ENCODE assay signal across 8 mouse cellular contexts in the genomic region with DNA sequence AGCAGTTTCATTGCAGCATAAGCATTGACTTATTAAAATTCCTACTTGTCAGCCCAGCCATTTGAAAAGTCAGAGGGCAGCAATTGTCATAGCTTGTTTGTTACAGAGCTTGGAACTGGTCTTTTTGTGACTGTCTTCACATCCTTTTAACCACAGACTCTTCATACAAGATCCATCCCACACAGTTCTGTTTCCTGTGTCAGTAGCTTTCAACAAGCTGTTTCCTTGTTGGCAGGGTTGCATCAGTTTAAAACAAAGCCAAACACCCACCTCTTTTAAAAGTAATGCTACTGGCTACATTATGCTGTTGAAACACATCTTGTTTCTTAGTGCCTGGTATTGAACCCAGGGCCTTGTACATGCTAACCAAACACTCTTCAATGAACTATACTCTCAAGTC. TPM values are rescaled to one million over a fixed set of nuclear protein-coding genes. Genes with fewer than 3 reads are reported as not detected.
DNase-seq lines count a peak whose midpoint lies in the region; ATAC-seq lines count a peak whose summit lies in the region.

No protein-coding gene starts in this region.

- peak overlapping the region; percentile 82 for H3K27ac ChIP-seq in stomach, embryonic 15.5 days

- no peak overlapping the region for H3K4me3 ChIP-seq in stomach, embryonic 15.5 days (replicated peaks)

- ATAC-seq in frontal cortex, adult (ENCODE audit: low TSS enrichment), result peak; percentile 79
- peak; percentile 91 for ATAC-seq in inflammation-experienced regulatory T-cells, adult 6 months
- ATAC-seq in stomach, embryonic 15.5 days (ENCODE audit: insufficient read depth, low FRiP score, low read depth), result no peak

- H3K9ac ChIP-seq in stomach, embryonic 15.5 days, result no peak overlapping the region

- H3K4me1 ChIP-seq in stomach, embryonic 15.5 days, result peaks cover 17% of the 10 kb centered on the region

- H3K9me3 ChIP-seq in stomach, embryonic 15.5 days, result no peaks in the 10 kb centered on the region

- DNase-seq in frontal cortex, postnatal 10 days (ENCODE audit: low spot score in 2 of 2), result no peak
- peak; percentile 57 for DNase-seq in right cerebral cortex, adult 18-20 months
- DNase-seq in right cerebral cortex, postnatal 14 days, result no peak
- no peak for DNase-seq in adrenal gland, adult 2 months
- no peak for DNase-seq in adipocyte (ENCODE audit: low spot score)

- H3K4me2 ChIP-seq in stomach, embryonic 15.5 days, result no peak overlapping the region

- no peaks in the 10 kb centered on the region for H3K27me3 ChIP-seq in stomach, embryonic 15.5 days (replicated peaks)

- no peaks in the 10 kb centered on the region for H3K36me3 ChIP-seq in stomach, embryonic 15.5 days

RNA-seq across cellular contexts. Expression of a gene that starts 46.9 kb away (rescaled TPM):
- 100 to 1,000 TPM in 2 of 3 experiments, 10 to 100 TPM in 1; 96.1 to 111 (median 106) TPM for polyA plus RNA-seq in inflammation-experienced regulatory T-cells, adult 6 months (2017; shearing (Covaris generic))
- polyA plus RNA-seq in stomach, embryonic 15.5 days (2015; fragmentation: Nextera tagmentation; extraction: Ambion mirVana), result 150 and 155 TPM in 2 replicates
- total RNA-seq in adrenal gland, adult 2 months (2021), result 10 to 100 TPM; 41.4 to 50.6 TPM
- polyA plus RNA-seq in adrenal gland, adult 2 months (2012; rRNA removed), result 2.6 and 2.7 TPM in 2 replicates

Comparison
In these comparisons a context has a peak if more than half of its experiments do, and no peak if none do; other contexts are left out.
1. RNA of a gene that starts 46.9 kb away (polyA plus RNA-seq): 150 to 155 TPM in stomach, embryonic 15.5 days and 96.1 to 111 TPM in inflammation-experienced regulatory T-cells, adult 6 months; 2.6 to 2.7 TPM in adrenal gland, adult 2 months; every median in the first group is over 10 times any median in the second.